8 mouse cellular contexts compared by ENCODE assay signal in the genomic region with DNA sequence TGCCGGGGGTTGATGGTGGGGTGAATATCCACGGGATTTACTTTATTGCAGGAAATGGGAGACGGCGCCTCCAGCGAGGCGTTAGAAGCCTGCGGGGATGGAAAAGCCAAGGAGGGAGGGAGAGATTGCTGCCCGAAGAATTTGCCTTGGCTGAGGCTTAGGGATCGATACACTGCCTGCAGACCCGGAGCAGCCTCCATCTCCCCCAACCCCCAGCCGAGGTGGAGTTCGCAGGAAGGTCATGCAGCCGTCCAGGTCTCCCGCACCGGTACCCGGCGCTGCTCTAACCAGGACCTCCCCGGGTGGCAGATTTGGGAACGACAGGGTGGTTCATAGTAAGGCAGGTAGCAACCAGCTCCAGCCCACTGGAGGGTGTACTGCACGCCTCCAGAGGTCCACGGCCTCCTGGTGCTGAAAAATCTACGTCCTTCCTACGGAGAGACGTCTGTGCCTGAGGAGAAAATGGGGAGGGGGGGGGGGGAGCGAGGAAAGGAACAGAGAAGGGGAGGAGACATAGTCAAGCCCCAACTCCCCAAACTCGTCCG. TPM values are rescaled to one million over a fixed set of nuclear protein-coding genes. Genes with fewer than 3 reads are reported as not detected.
A peak's percentile ranks its signal among the peaks of the same experiment; 100 is the strongest.
DNase-seq lines count a peak whose midpoint lies in the region; ATAC-seq lines count a peak whose summit lies in the region.

No protein-coding gene starts in this region.

- intact Hi-C loops in left cerebral cortex, postnatal 25 days (cut with DNase I) = no loop called here
- intact Hi-C loops in left cerebral cortex, postnatal 4 days (cut with DNase I) = loop anchor here (5.0 kb wide), 3 partner anchors 35 to 85 kb away; partner anchors contain the start of gene Ube4a

- H3K9me3 ChIP-seq in hindbrain, embryonic 15.5 days = no peaks in the 10 kb centered on the region
- no peaks in the 10 kb centered on the region for H3K9me3 ChIP-seq in midbrain, embryonic 11.5 days (ENCODE audit: control insufficient read depth, low read length)

- peak overlapping the region; percentile 100 for H3K27ac ChIP-seq in hindbrain, embryonic 15.5 days (replicated peaks)
- peak overlapping the region; percentile 99 for H3K27ac ChIP-seq in midbrain, embryonic 11.5 days (ENCODE audit: low read depth, low read length)

- no peaks in the 10 kb centered on the region for H3K36me3 ChIP-seq in hindbrain, embryonic 15.5 days
- no peaks in the 10 kb centered on the region for H3K36me3 ChIP-seq in midbrain, embryonic 11.5 days (ENCODE audit: control insufficient read depth, insufficient read depth, low read length)

- H3K9ac ChIP-seq in hindbrain, embryonic 15.5 days = peak overlapping the region; percentile 85
- peak overlapping the region; percentile 92 for H3K9ac ChIP-seq in midbrain, embryonic 11.5 days (ENCODE audit: low read length)

- ATAC-seq in hindbrain, embryonic 15.5 days (ENCODE audit: low FRiP score, low read depth) = peak; percentile 47
- ATAC-seq in midbrain, embryonic 11.5 days (ENCODE audit: low FRiP score) = peak; percentile 62

- H3K4me3 ChIP-seq in hindbrain, embryonic 15.5 days = peak overlapping the region; percentile 92
- H3K4me3 ChIP-seq in midbrain, embryonic 11.5 days (ENCODE audit: low read depth, low read length) = peak overlapping the region; percentile 99

- H3K4me1 ChIP-seq in hindbrain, embryonic 15.5 days (replicated peaks) = peaks cover 31% of the 10 kb centered on the region
- peaks cover 22% of the 10 kb centered on the region for H3K4me1 ChIP-seq in midbrain, embryonic 11.5 days (ENCODE audit: control insufficient read depth, insufficient read depth, low read length)

- DNase-seq in left cerebral cortex, adult 18-20 months (ENCODE audit: low spot score in 2 of 2) = peak; percentile 31 to 34
- DNase-seq in left cerebral cortex, postnatal 25 days (ENCODE audit: low spot score in 2 of 2) = no peak
- DNase-seq in cerebellum, adult 18-20 months = peak; percentile 62 to 65
- DNase-seq in forelimb bud, embryonic 11.5 days (ENCODE audit: low read depth, low spot score) = peak; percentile 81
- DNase-seq in left cerebral cortex, postnatal 4 days = peak; percentile 51
- DNase-seq in midbrain, embryonic 11.5 days (ENCODE audit: low spot score, missing footprints) = no peak
- peak; percentile 34 to 45 for DNase-seq in spleen, postnatal 36 days (ENCODE audit: low spot score in 2 of 2)

- H3K4me2 ChIP-seq in hindbrain, embryonic 15.5 days = peak overlapping the region; percentile 91
- peak overlapping the region; percentile 93 for H3K4me2 ChIP-seq in midbrain, embryonic 11.5 days

- under 1% methylated on average over 27 of the region's 27 CpGs for WGBS in hindbrain, embryonic 15.5 days
- under 1% methylated on average over 26 of the region's 27 CpGs for WGBS in midbrain, embryonic 11.5 days

- no peaks in the 10 kb centered on the region for H3K27me3 ChIP-seq in hindbrain, embryonic 15.5 days
- no peaks in the 10 kb centered on the region for H3K27me3 ChIP-seq in midbrain, embryonic 11.5 days (ENCODE audit: control insufficient read depth, insufficient read depth, low read length)

RNA-seq across cellular contexts. Expression of gene Kmt2a, which starts 1.4 kb away (rescaled TPM):
- 10 to 100 TPM; 84.1 to 88.1 TPM for total RNA-seq in left cerebral cortex, adult 18-20 months (2021)
- total RNA-seq in left cerebral cortex, postnatal 25 days (2021) = 10 to 100 TPM; 54.6 to 58.6 TPM
- polyA plus RNA-seq in hindbrain, embryonic 15.5 days (2015; fragmentation: Nextera tagmentation; extraction: Ambion mirVana) = 23.2 and 25.9 TPM in 2 replicates
- total RNA-seq in left cerebral cortex, postnatal 4 days (2021) = 10 to 100 TPM; 67.5 to 70.0 TPM
- 14.0 and 19.4 TPM in 2 replicates for polyA plus RNA-seq in midbrain, embryonic 11.5 days (2014; fragmentation: Nextera tagmentation; extraction: Ambion mirVana)

RNA-seq across cellular contexts. Expression of gene Atp5l, which starts 38.0 kb away (rescaled TPM):
- 100 to 1,000 TPM; 316 to 362 TPM for total RNA-seq in left cerebral cortex, adult 18-20 months (2021)
- total RNA-seq in left cerebral cortex, postnatal 25 days (2021) = 100 to 1,000 TPM; 339 to 353 TPM
- polyA plus RNA-seq in hindbrain, embryonic 15.5 days (2015; fragmentation: Nextera tagmentation; extraction: Ambion mirVana) = 802 and 842 TPM in 2 replicates
- total RNA-seq in left cerebral cortex, postnatal 4 days (2021) = 100 to 1,000 TPM; 325 to 329 TPM
- 574 and 619 TPM in 2 replicates for polyA plus RNA-seq in midbrain, embryonic 11.5 days (2014; fragmentation: Nextera tagmentation; extraction: Ambion mirVana)

Comparison
In these comparisons a context has a peak if more than half of its experiments do, and no peak if none do; other contexts are left out.
1. DNase-seq: peak in left cerebral cortex, adult 18-20 months (2 of 2), cerebellum, adult 18-20 months (2 of 2), forelimb bud, embryonic 11.5 days (single experiment), left cerebral cortex, postnatal 4 days (single experiment) and spleen, postnatal 36 days (2 of 2); none in left cerebral cortex, postnatal 25 days (0 of 2) and midbrain, embryonic 11.5 days (single experiment).